ENCODE assay signal across 9 mouse cellular contexts in genomic region chr7:135597006-135597405, GRCm38 (mm10). TPM values are rescaled to one million over a fixed set of nuclear protein-coding genes. Genes with fewer than 3 reads are reported as not detected.
DNase-seq lines count a peak whose midpoint lies in the region; ATAC-seq and TF ChIP-seq lines count a peak whose summit lies in the region.
"Had no signal": no experiment of that assay in that cellular context is flagged by ENCODE, and none has a peak within 500 bp of the region (broad histone marks: within the 10 kb centered on the region; RNA-seq: fewer than 3 reads in every experiment).

No protein-coding gene starts in this region.

- 77% methylated on average over 9 of the region's 9 CpGs for WGBS in forebrain, embryonic 10.5 days
- WGBS in forebrain, embryonic 11.5 days, result 65% methylated on average over 9 of the region's 9 CpGs
- WGBS in hindbrain, embryonic 15.5 days, result 41% methylated on average over 9 of the region's 9 CpGs
- WGBS in stomach, embryonic 16.5 days, result 37% methylated on average over 9 of the region's 9 CpGs
- 40% methylated on average over 9 of the region's 9 CpGs for WGBS in thymus, adult 2 months

- H3K27me3 ChIP-seq in forebrain, embryonic 10.5 days (ENCODE audit: poor library complexity, severe bottlenecking), result 0 out of 2 replicates have a peak, but pooled peaks cover 3% of the 10 kb centered on the region
- no peaks in the 10 kb centered on the region for H3K27me3 ChIP-seq in forebrain, embryonic 11.5 days (ENCODE audit: control insufficient read depth, insufficient read depth, low read length)
- H3K27me3 ChIP-seq in hindbrain, embryonic 15.5 days, result no peaks in the 10 kb centered on the region
- no peaks in the 10 kb centered on the region for H3K27me3 ChIP-seq in stomach, embryonic 16.5 days (ENCODE audit: control insufficient read depth, insufficient read depth, low read length)
- no peaks in the 10 kb centered on the region; the same call in 1 of the 2 replicates for H3K27me3 ChIP-seq in thymus, adult 2 months (ENCODE audit: control insufficient read depth, insufficient read depth, low read length)
- H3K27me3 ChIP-seq: embryonic facial prominence, embryonic 12.5 days had no signal

- no peaks in the 10 kb centered on the region for H3K9me3 ChIP-seq in forebrain, embryonic 10.5 days
- no peaks in the 10 kb centered on the region for H3K9me3 ChIP-seq in forebrain, embryonic 11.5 days (ENCODE audit: control insufficient read depth, low read length)
- H3K9me3 ChIP-seq in hindbrain, embryonic 15.5 days, result no peaks in the 10 kb centered on the region
- H3K9me3 ChIP-seq in stomach, embryonic 16.5 days (replicated peaks; ENCODE audit: control insufficient read depth, low read length), result no peaks in the 10 kb centered on the region
- H3K9me3 ChIP-seq: embryonic facial prominence, embryonic 12.5 days had no signal

- DNase-seq in forebrain, embryonic 10.5 days (ENCODE audit: extremely low spot score, low spot score), result no peak
- DNase-seq in forebrain, embryonic 11.5 days (ENCODE audit: low spot score), result no peak
- peak; percentile 32 for DNase-seq in right cerebral cortex, postnatal 4 days
- no peak for DNase-seq in right cerebral cortex, adult 2 months (ENCODE audit: low spot score in 2 of 2)
- no peak for DNase-seq in thymus, adult 2 months
- DNase-seq in right cerebral cortex, adult 18-20 months, result no peak

- H3K9ac ChIP-seq in forebrain, embryonic 11.5 days (ENCODE audit: low read length), result no peak overlapping the region
- H3K9ac ChIP-seq in hindbrain, embryonic 15.5 days, result no peak overlapping the region
- H3K9ac ChIP-seq in stomach, embryonic 16.5 days (ENCODE audit: low read length), result no peak overlapping the region
- H3K9ac ChIP-seq: embryonic facial prominence, embryonic 12.5 days had no signal

- 0 out of 2 replicates have a peak overlapping the region, but pooled peaks have one; percentile 20 for H3K27ac ChIP-seq in forebrain, embryonic 10.5 days
- no peak overlapping the region for H3K27ac ChIP-seq in forebrain, embryonic 11.5 days (ENCODE audit: low read depth, low read length)
- H3K27ac ChIP-seq in hindbrain, embryonic 15.5 days (replicated peaks), result 0 out of 2 replicates have a peak overlapping the region, but pooled peaks have one; percentile 6
- H3K27ac ChIP-seq in stomach, embryonic 16.5 days (ENCODE audit: low read length), result no peak overlapping the region
- no peak overlapping the region for H3K27ac ChIP-seq in thymus, adult 2 months (ENCODE audit: control insufficient read depth, insufficient read depth, low read length)

- TF ChIP-seq CTCF in thymus, adult 2 months (IDR thresholded peaks at IDR 0.05; ENCODE audit: borderline replicate concordance, control insufficient read depth, extremely low read depth, insufficient read depth, low read length, poor library complexity), result no peak

- no peak overlapping the region for H3K4me2 ChIP-seq in forebrain, embryonic 11.5 days (ENCODE audit: low read depth, low read length, severe bottlenecking)
- no peak overlapping the region for H3K4me2 ChIP-seq in hindbrain, embryonic 15.5 days
- no peak overlapping the region for H3K4me2 ChIP-seq in stomach, embryonic 16.5 days (ENCODE audit: low read depth, low read length)
- H3K4me2 ChIP-seq: embryonic facial prominence, embryonic 12.5 days had no signal

- no peak overlapping the region for H3K4me3 ChIP-seq in forebrain, embryonic 10.5 days
- H3K4me3 ChIP-seq in forebrain, embryonic 11.5 days (ENCODE audit: low read depth, low read length), result no peak overlapping the region
- no peak overlapping the region for H3K4me3 ChIP-seq in hindbrain, embryonic 15.5 days
- no peak overlapping the region for H3K4me3 ChIP-seq in stomach, embryonic 16.5 days (replicated peaks; ENCODE audit: low read length)
- H3K4me3 ChIP-seq in thymus, adult 2 months (ENCODE audit: control insufficient read depth, insufficient read depth, low read length), result no peak overlapping the region
- H3K4me3 ChIP-seq: embryonic facial prominence, embryonic 12.5 days had no signal

- peaks cover 43% of the 10 kb centered on the region for H3K4me1 ChIP-seq in forebrain, embryonic 10.5 days
- H3K4me1 ChIP-seq in forebrain, embryonic 11.5 days (replicated peaks; ENCODE audit: control insufficient read depth, insufficient read depth, low read length), result no peaks in the 10 kb centered on the region
- peaks cover 26% of the 10 kb centered on the region; the same call in 1 of the 2 replicates for H3K4me1 ChIP-seq in hindbrain, embryonic 15.5 days (replicated peaks)
- no peaks in the 10 kb centered on the region for H3K4me1 ChIP-seq in stomach, embryonic 16.5 days (ENCODE audit: control insufficient read depth, insufficient read depth, low read length)
- peaks cover 8% of the 10 kb centered on the region for H3K4me1 ChIP-seq in thymus, adult 2 months (replicated peaks; ENCODE audit: control insufficient read depth, insufficient read depth, low read length)

- no peaks in the 10 kb centered on the region for H3K36me3 ChIP-seq in forebrain, embryonic 10.5 days (replicated peaks)
- no peaks in the 10 kb centered on the region for H3K36me3 ChIP-seq in forebrain, embryonic 11.5 days (ENCODE audit: control insufficient read depth, insufficient read depth, low read length)
- no peaks in the 10 kb centered on the region for H3K36me3 ChIP-seq in hindbrain, embryonic 15.5 days
- H3K36me3 ChIP-seq in stomach, embryonic 16.5 days (ENCODE audit: control insufficient read depth, insufficient read depth, low read length), result no peaks in the 10 kb centered on the region
- H3K36me3 ChIP-seq in thymus, adult 2 months (ENCODE audit: control insufficient read depth, insufficient read depth, low read length), result no peaks in the 10 kb centered on the region
- H3K36me3 ChIP-seq: embryonic facial prominence, embryonic 12.5 days had no signal

- TF ChIP-seq POLR2A in thymus, adult 2 months (IDR thresholded peaks at IDR 0.05; ENCODE audit: control insufficient read depth, extremely low read depth, insufficient read depth, low read length, poor library complexity), result no peak

- ATAC-seq in forebrain, embryonic 11.5 days (replicated peaks; ENCODE audit: low FRiP score), result no peak
- peak; percentile 73; the same call in 1 of the 2 replicates for ATAC-seq in hindbrain, embryonic 15.5 days (ENCODE audit: low FRiP score, low read depth)
- peak; percentile 41; the same call in 1 of the 2 replicates for ATAC-seq in stomach, embryonic 16.5 days (ENCODE audit: insufficient read depth, low FRiP score)

RNA-seq across cellular contexts. Expression of gene Ptpre, which starts 59.7 kb away (rescaled TPM):
- polyA plus RNA-seq in forebrain, embryonic 10.5 days (2016; fragmentation: Nextera tagmentation; extraction: Ambion mirVana), result 0.31 and 0.41 TPM in 2 replicates
- polyA plus RNA-seq in forebrain, embryonic 11.5 days (2014; fragmentation: Nextera tagmentation; extraction: Ambion mirVana), result 0.77 and 0.85 TPM in 2 replicates
- 7.4 and 8.4 TPM in 2 replicates for polyA plus RNA-seq in hindbrain, embryonic 15.5 days (2015; fragmentation: Nextera tagmentation; extraction: Ambion mirVana)
- polyA plus RNA-seq in stomach, embryonic 16.5 days (2015; fragmentation: Nextera tagmentation; extraction: Ambion mirVana), result 2.9 and 3.1 TPM in 2 replicates
- polyA plus RNA-seq in thymus, adult 2 months (2012; rRNA removed), result 19.7 and 19.9 TPM in 2 replicates

Comparison
In these comparisons a context has a peak if more than half of its experiments do, and no peak if none do; other contexts are left out.
1. H3K27ac ChIP-seq: peak in forebrain, embryonic 10.5 days (single experiment) and hindbrain, embryonic 15.5 days (single experiment); none in forebrain, embryonic 11.5 days (single experiment), stomach, embryonic 16.5 days (single experiment) and thymus, adult 2 months (single experiment).